Comparison of ENCODE assay signal across 8 mouse cellular contexts in the genomic region with DNA sequence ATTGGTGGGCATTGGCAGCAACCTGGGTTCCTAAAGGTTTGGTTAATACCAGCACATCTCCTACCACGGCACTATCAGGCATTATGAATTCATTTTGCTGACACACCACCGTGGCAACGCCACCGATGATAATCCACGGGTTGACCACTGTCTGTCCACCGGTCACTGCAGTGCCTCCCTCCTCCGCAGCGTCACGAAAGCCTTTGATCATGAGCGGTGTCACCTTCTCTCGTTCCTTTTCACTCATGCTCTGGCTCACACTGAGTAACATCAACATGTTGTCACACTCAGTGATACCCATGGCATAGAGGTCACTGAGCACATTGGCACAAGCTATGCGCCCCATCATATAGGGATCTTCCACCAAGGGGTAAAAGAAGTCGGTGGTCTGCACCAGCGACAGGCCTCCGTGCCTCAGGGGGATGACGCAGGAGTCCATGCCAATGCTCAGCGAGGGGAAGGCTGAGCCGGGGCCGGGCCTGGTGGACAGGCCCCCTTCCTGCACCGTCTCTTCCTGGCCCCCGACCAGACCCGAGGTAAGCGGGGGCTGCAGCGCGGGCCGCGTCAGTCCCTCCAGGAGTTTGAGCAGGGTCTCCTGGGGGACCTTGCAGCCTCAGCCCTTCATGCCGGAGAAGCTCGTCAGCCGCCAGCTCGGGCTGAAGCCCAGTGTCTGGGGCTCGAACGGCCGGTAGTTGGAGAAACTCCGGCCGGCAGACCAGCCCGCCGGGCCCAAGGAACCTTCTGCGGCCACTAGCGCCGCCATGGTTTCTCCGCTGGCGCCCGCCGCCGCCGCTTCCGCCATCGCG. TPM values are rescaled to one million over a fixed set of nuclear protein-coding genes. Genes with fewer than 3 reads are reported as not detected.
DNase-seq lines count a peak whose midpoint lies in the region; ATAC-seq and TF ChIP-seq lines count a peak whose summit lies in the region.

No protein-coding gene starts in this region.

- peak; percentile 63 for ATAC-seq in kidney, embryonic 14.5 days (ENCODE audit: low FRiP score, low TSS enrichment)
- ATAC-seq in heart, embryonic 15.5 days (replicated peaks; ENCODE audit: insufficient number of reproducible peaks, insufficient read depth, low FRiP score, low read depth) = peak; percentile 73
- ATAC-seq in liver, embryonic 11.5 days (replicated peaks; ENCODE audit: low FRiP score) = peak; percentile 54
- peak; percentile 83 for ATAC-seq in neural tube, embryonic 12.5 days (ENCODE audit: low FRiP score, low read depth)
- ATAC-seq in activated CD4-positive, CD25-positive, alpha-beta regulatory T cell, adult 4 months = no peak

- peaks cover 23% of the 10 kb centered on the region for H3K79me2 ChIP-seq in MEL (ENCODE audit: control insufficient read depth, insufficient read depth, low read length, poor library complexity)

- TF ChIP-seq CTCF in MEL (IDR thresholded peaks at IDR 0.05 in 2 of 3, conservative IDR thresholded peaks at IDR 0.05 in 1 of 3; ENCODE audit: control insufficient read depth in 1 of 3, insufficient read depth in 1 of 3, low read depth in 2 of 3, low read length in 3 of 3, poor library complexity in 1 of 3, severe bottlenecking in 1 of 3) = no peak; a peak in 1 of 6 replicates

- H3K36me3 ChIP-seq in kidney, embryonic 14.5 days (ENCODE audit: control insufficient read depth, insufficient read depth, low read length) = peaks cover 13% of the 10 kb centered on the region
- peaks cover 0 to 24% of the 10 kb centered on the region in 2 experiments; a peak in 3 of 4 replicates for H3K36me3 ChIP-seq in MEL (ENCODE audit: control insufficient read depth in 1 of 2, insufficient read depth in 2 of 2, low read length in 2 of 2)
- peaks cover 12% of the 10 kb centered on the region for H3K36me3 ChIP-seq in heart, embryonic 15.5 days
- H3K36me3 ChIP-seq in liver, embryonic 11.5 days (ENCODE audit: control insufficient read depth, insufficient read depth, low read length) = peaks cover 21% of the 10 kb centered on the region
- H3K36me3 ChIP-seq in neural tube, embryonic 12.5 days = peaks cover 9% of the 10 kb centered on the region

- DNase-seq in kidney, adult 9 months = no peak
- peak; percentile 43 for DNase-seq in MEL (ENCODE audit: low read depth, low spot score)
- DNase-seq in embryo, embryonic 10.5 days (ENCODE audit: low spot score) = peak; percentile 44
- no peak for DNase-seq in liver, embryonic 11.5 days (ENCODE audit: low spot score)

- TF ChIP-seq RAD21 in MEL (IDR thresholded peaks at IDR 0.05; ENCODE audit: low read depth, low read length) = no peak

- H3K4me2 ChIP-seq in kidney, embryonic 14.5 days (replicated peaks; ENCODE audit: low read depth, low read length) = peak overlapping the region; percentile 90
- H3K4me2 ChIP-seq in heart, embryonic 15.5 days = peak overlapping the region; percentile 90
- peak overlapping the region; percentile 85 for H3K4me2 ChIP-seq in liver, embryonic 11.5 days
- peak overlapping the region; percentile 88 for H3K4me2 ChIP-seq in neural tube, embryonic 12.5 days (replicated peaks)

- no peaks in the 10 kb centered on the region for H3K27me3 ChIP-seq in kidney, embryonic 14.5 days (ENCODE audit: control insufficient read depth, insufficient read depth, low read length)
- H3K27me3 ChIP-seq in MEL (ENCODE audit: control insufficient read depth in 1 of 2, insufficient read depth in 2 of 2, low read length in 2 of 2) = no peaks in the 10 kb centered on the region
- H3K27me3 ChIP-seq in heart, embryonic 15.5 days = no peaks in the 10 kb centered on the region
- no peaks in the 10 kb centered on the region for H3K27me3 ChIP-seq in liver, embryonic 11.5 days (replicated peaks; ENCODE audit: control insufficient read depth, insufficient read depth, low read length)
- H3K27me3 ChIP-seq in neural tube, embryonic 12.5 days (replicated peaks) = no peaks in the 10 kb centered on the region

- no peak for TF ChIP-seq EP300 in MEL (IDR thresholded peaks at IDR 0.05; ENCODE audit: low read depth in 1 of 2, low read length in 2 of 2)

- H3K27ac ChIP-seq in kidney, embryonic 14.5 days (ENCODE audit: low read depth, low read length) = peak overlapping the region; percentile 93
- H3K27ac ChIP-seq in MEL (ENCODE audit: control insufficient read depth, low read depth, low read length) = peak overlapping the region; percentile 65
- H3K27ac ChIP-seq in heart, embryonic 15.5 days = peak overlapping the region; percentile 89
- H3K27ac ChIP-seq in liver, embryonic 11.5 days (ENCODE audit: low read depth, low read length) = peak overlapping the region; percentile 90
- H3K27ac ChIP-seq in neural tube, embryonic 12.5 days = peak overlapping the region; percentile 54

- 12% methylated on average over 50 of the region's 50 CpGs for WGBS in kidney, embryonic 14.5 days
- 11% methylated on average over 50 of the region's 50 CpGs for WGBS in heart, embryonic 15.5 days
- 10% methylated on average over 50 of the region's 50 CpGs for WGBS in liver, embryonic 11.5 days
- 16% methylated on average over 50 of the region's 50 CpGs for WGBS in neural tube, embryonic 12.5 days

- H3K4me1 ChIP-seq in kidney, embryonic 14.5 days (ENCODE audit: control insufficient read depth, insufficient read depth, low read length) = peaks cover 24% of the 10 kb centered on the region
- H3K4me1 ChIP-seq in MEL (ENCODE audit: control insufficient read depth in 1 of 2, insufficient read depth in 2 of 2, low read length in 2 of 2) = peaks cover 3 to 21% of the 10 kb centered on the region in 2 experiments; a peak in 3 of 4 replicates
- peaks cover 16% of the 10 kb centered on the region for H3K4me1 ChIP-seq in heart, embryonic 15.5 days (replicated peaks)
- H3K4me1 ChIP-seq in liver, embryonic 11.5 days (replicated peaks; ENCODE audit: control insufficient read depth, insufficient read depth, low read length) = peaks cover 40% of the 10 kb centered on the region
- peaks cover 17% of the 10 kb centered on the region for H3K4me1 ChIP-seq in neural tube, embryonic 12.5 days

- peak overlapping the region; percentile 95 for H3K9ac ChIP-seq in kidney, embryonic 14.5 days (ENCODE audit: low read depth, low read length)
- H3K9ac ChIP-seq in MEL (ENCODE audit: control insufficient read depth, low read depth, low read length, poor library complexity, severe bottlenecking) = peak overlapping the region; percentile 95
- H3K9ac ChIP-seq in heart, embryonic 15.5 days = peak overlapping the region; percentile 93
- H3K9ac ChIP-seq in liver, embryonic 11.5 days (ENCODE audit: low read depth, low read length) = peak overlapping the region; percentile 99
- H3K9ac ChIP-seq in neural tube, embryonic 12.5 days = peak overlapping the region; percentile 89

- no peaks in the 10 kb centered on the region for H3K9me3 ChIP-seq in kidney, embryonic 14.5 days (ENCODE audit: control insufficient read depth, low read length)
- H3K9me3 ChIP-seq in MEL (replicated peaks; ENCODE audit: insufficient read depth, low read length) = no peaks in the 10 kb centered on the region
- no peaks in the 10 kb centered on the region for H3K9me3 ChIP-seq in heart, embryonic 15.5 days (replicated peaks)
- no peaks in the 10 kb centered on the region for H3K9me3 ChIP-seq in liver, embryonic 11.5 days (ENCODE audit: control insufficient read depth, low read length)
- H3K9me3 ChIP-seq in neural tube, embryonic 12.5 days = no peaks in the 10 kb centered on the region; the same call in 1 of the 2 replicates

- no peak for TF ChIP-seq POLR2A in MEL (IDR thresholded peaks at IDR 0.05; ENCODE audit: control insufficient read depth in 1 of 2, insufficient read depth in 1 of 2, low read depth in 1 of 2, low read length in 2 of 2, poor library complexity in 1 of 2)

- peak overlapping the region; percentile 92 for H3K4me3 ChIP-seq in kidney, embryonic 14.5 days (ENCODE audit: low read length)
- H3K4me3 ChIP-seq in MEL (ENCODE audit: control insufficient read depth in 1 of 2, insufficient read depth in 1 of 2, low read depth in 2 of 2, low read length in 2 of 2) = peak overlapping the region; percentile 83 to 87
- H3K4me3 ChIP-seq in heart, embryonic 15.5 days = peak overlapping the region; percentile 87
- H3K4me3 ChIP-seq in liver, embryonic 11.5 days (ENCODE audit: low read depth, low read length) = peak overlapping the region; percentile 99
- H3K4me3 ChIP-seq in neural tube, embryonic 12.5 days = peak overlapping the region; percentile 71

RNA-seq across cellular contexts. Expression of gene Sephs2, which starts 0.5 kb away (rescaled TPM):
- polyA plus RNA-seq in kidney, embryonic 14.5 days (2014; fragmentation: Nextera tagmentation; extraction: Ambion mirVana) = 112 and 132 TPM in 2 replicates
- 177 and 182 TPM in 2 replicates for total RNA-seq in MEL (2012; rRNA removed)
- polyA plus RNA-seq in MEL (2012; ENCODE audit: insufficient read depth in 1 of 2, insufficient read length in 2 of 2, low read depth in 1 of 2, low replicate concordance in 2 of 2, missing spikeins in 1 of 2) = 100 to 1,000 TPM in 1 of 2 experiments, not detected in 1; 109 TPM
- 51.9 and 54.8 TPM in 2 replicates for polyA plus RNA-seq in heart, embryonic 15.5 days (2015; fragmentation: Nextera tagmentation; extraction: Ambion mirVana)
- 178 and 203 TPM in 2 replicates for polyA plus RNA-seq in liver, embryonic 11.5 days (2014; fragmentation: Nextera tagmentation; extraction: Ambion mirVana)
- polyA plus RNA-seq in neural tube, embryonic 12.5 days (2016; fragmentation: Nextera tagmentation; extraction: Ambion mirVana) = 65.2 and 73.1 TPM in 2 replicates
- 10 to 100 TPM; 29.9 to 31.3 TPM for polyA plus RNA-seq in activated CD4-positive, CD25-positive, alpha-beta regulatory T cell, adult 4 months (2017; shearing (Covaris generic))

RNA-seq across cellular contexts. Expression of gene Dctpp1, which starts 12.8 kb away (rescaled TPM):
- 252 and 290 TPM in 2 replicates for polyA plus RNA-seq in kidney, embryonic 14.5 days (2014; fragmentation: Nextera tagmentation; extraction: Ambion mirVana)
- total RNA-seq in MEL (2012; rRNA removed) = 238 and 253 TPM in 2 replicates
- 100 to 1,000 TPM in 1 of 2 experiments, not detected in 1; 290 TPM for polyA plus RNA-seq in MEL (2012; ENCODE audit: insufficient read depth in 1 of 2, insufficient read length in 2 of 2, low read depth in 1 of 2, low replicate concordance in 2 of 2, missing spikeins in 1 of 2)
- 134 and 135 TPM in 2 replicates for polyA plus RNA-seq in heart, embryonic 15.5 days (2015; fragmentation: Nextera tagmentation; extraction: Ambion mirVana)
- polyA plus RNA-seq in liver, embryonic 11.5 days (2014; fragmentation: Nextera tagmentation; extraction: Ambion mirVana) = 266 and 275 TPM in 2 replicates
- 130 and 144 TPM in 2 replicates for polyA plus RNA-seq in neural tube, embryonic 12.5 days (2016; fragmentation: Nextera tagmentation; extraction: Ambion mirVana)
- 10 to 100 TPM; 48.1 to 69.5 TPM for polyA plus RNA-seq in activated CD4-positive, CD25-positive, alpha-beta regulatory T cell, adult 4 months (2017; shearing (Covaris generic))

RNA-seq across cellular contexts. Expression of gene Itgal, which starts 22.7 kb away (rescaled TPM):
- 0.80 and 1.0 TPM in 2 replicates for polyA plus RNA-seq in kidney, embryonic 14.5 days (2014; fragmentation: Nextera tagmentation; extraction: Ambion mirVana)
- 0.92 and 1.3 TPM in 2 replicates for total RNA-seq in MEL (2012; rRNA removed)
- 1 to 10 TPM in 1 of 2 experiments, not detected in 1; 9.7 TPM for polyA plus RNA-seq in MEL (2012; ENCODE audit: insufficient read depth in 1 of 2, insufficient read length in 2 of 2, low read depth in 1 of 2, low replicate concordance in 2 of 2, missing spikeins in 1 of 2)
- 1.3 and 5.1 TPM in 2 replicates for polyA plus RNA-seq in heart, embryonic 15.5 days (2015; fragmentation: Nextera tagmentation; extraction: Ambion mirVana)
- polyA plus RNA-seq in liver, embryonic 11.5 days (2014; fragmentation: Nextera tagmentation; extraction: Ambion mirVana) = 6.2 and 6.5 TPM in 2 replicates
- 1.3 and 2.0 TPM in 2 replicates for polyA plus RNA-seq in neural tube, embryonic 12.5 days (2016; fragmentation: Nextera tagmentation; extraction: Ambion mirVana)
- 100 to 1,000 TPM; 149 to 232 TPM for polyA plus RNA-seq in activated CD4-positive, CD25-positive, alpha-beta regulatory T cell, adult 4 months (2017; shearing (Covaris generic))

RNA-seq across cellular contexts. Expression of gene Zfp771, which starts 29.2 kb away (rescaled TPM):
- polyA plus RNA-seq in kidney, embryonic 14.5 days (2014; fragmentation: Nextera tagmentation; extraction: Ambion mirVana) = 59.3 and 94.9 TPM in 2 replicates
- 33.4 and 37.6 TPM in 2 replicates for total RNA-seq in MEL (2012; rRNA removed)
- polyA plus RNA-seq in MEL (2012; ENCODE audit: insufficient read depth in 1 of 2, insufficient read length in 2 of 2, low read depth in 1 of 2, low replicate concordance in 2 of 2, missing spikeins in 1 of 2) = 10 to 100 TPM in 1 of 2 experiments, not detected in 1; 58.3 TPM
- 32.0 and 38.8 TPM in 2 replicates for polyA plus RNA-seq in heart, embryonic 15.5 days (2015; fragmentation: Nextera tagmentation; extraction: Ambion mirVana)
- polyA plus RNA-seq in liver, embryonic 11.5 days (2014; fragmentation: Nextera tagmentation; extraction: Ambion mirVana) = 45.9 and 47.3 TPM in 2 replicates
- 58.1 and 61.9 TPM in 2 replicates for polyA plus RNA-seq in neural tube, embryonic 12.5 days (2016; fragmentation: Nextera tagmentation; extraction: Ambion mirVana)
- polyA plus RNA-seq in activated CD4-positive, CD25-positive, alpha-beta regulatory T cell, adult 4 months (2017; shearing (Covaris generic)) = 1 to 10 TPM in 1 of 2 experiments, under 1 TPM in 1; 0.29 to 1.1 TPM

RNA-seq across cellular contexts. Expression of gene Sept1, which starts 40.4 kb away (rescaled TPM):
- polyA plus RNA-seq in kidney, embryonic 14.5 days (2014; fragmentation: Nextera tagmentation; extraction: Ambion mirVana) = 18.5 and 21.6 TPM in 2 replicates
- total RNA-seq in MEL (2012; rRNA removed) = 30.6 and 41.3 TPM in 2 replicates
- 100 to 1,000 TPM in 1 of 2 experiments, not detected in 1; 116 TPM for polyA plus RNA-seq in MEL (2012; ENCODE audit: insufficient read depth in 1 of 2, insufficient read length in 2 of 2, low read depth in 1 of 2, low replicate concordance in 2 of 2, missing spikeins in 1 of 2)
- 22.8 and 33.9 TPM in 2 replicates for polyA plus RNA-seq in heart, embryonic 15.5 days (2015; fragmentation: Nextera tagmentation; extraction: Ambion mirVana)
- 14.9 and 17.5 TPM in 2 replicates for polyA plus RNA-seq in liver, embryonic 11.5 days (2014; fragmentation: Nextera tagmentation; extraction: Ambion mirVana)
- 30.1 and 32.8 TPM in 2 replicates for polyA plus RNA-seq in neural tube, embryonic 12.5 days (2016; fragmentation: Nextera tagmentation; extraction: Ambion mirVana)
- polyA plus RNA-seq in activated CD4-positive, CD25-positive, alpha-beta regulatory T cell, adult 4 months (2017; shearing (Covaris generic)) = 100 to 1,000 TPM; 811 to 836 TPM

Comparison
In these comparisons a context has a peak if more than half of its experiments do, and no peak if none do; other contexts are left out.
1. DNase-seq: peak in MEL (single experiment) and embryo, embryonic 10.5 days (single experiment); none in kidney, adult 9 months (single experiment) and liver, embryonic 11.5 days (single experiment).
2. RNA of gene Itgal, which starts 22.7 kb away (polyA plus RNA-seq): 149 to 232 TPM in activated CD4-positive, CD25-positive, alpha-beta regulatory T cell, adult 4 months; 9.7 TPM in MEL, 6.2 to 6.5 TPM in liver, embryonic 11.5 days, 1.3 to 2.0 TPM in neural tube, embryonic 12.5 days, 1.3 to 5.1 TPM in heart, embryonic 15.5 days and 0.80 to 1.0 TPM in kidney, embryonic 14.5 days; every median in the first group is over 10 times any median in the second.
3. Peak in every context shown above with its lines, with median percentiles within 50 percentile points of each other: H3K27ac ChIP-seq, H3K4me2 ChIP-seq, H3K4me3 ChIP-seq and H3K9ac ChIP-seq.